Mouse (Mus musculus) MEL (cell line): ENCODE results near the gene Batf3.

ENCODE experiments used
- CTCF ChIP-seq, 3 experiments: IDR thresholded peaks in 2 of 3; conservative IDR thresholded peaks in 1 of 3; 2 replicates each; pipeline ENCODE4 v1.5.1; 2011 to 2012; ENCODE audit warnings: low read length in 3 of 3, low read depth in 2 of 3, mild to moderate bottlenecking in 2 of 3, improper control_type of control experiment in 1 of 3, inconsistent platforms in 1 of 3, mixed read lengths in 1 of 3, moderate library complexity in 1 of 3; ENCODE audit not compliant: control insufficient read depth in 1 of 3, insufficient read depth in 1 of 3, poor library complexity in 1 of 3, severe bottlenecking in 1 of 3
- ELF1 ChIP-seq: IDR thresholded peaks from 2 replicates; pipeline ENCODE4 v1.6.1; 2014; ENCODE audit warnings: low read depth, mild to moderate bottlenecking, inconsistent platforms, low read length, improper control_type of control experiment, moderate library complexity
- POLR2A ChIP-seq, 2 experiments: IDR thresholded peaks; 2 replicates each; pipeline ENCODE4 v1.6.1; 2011 to 2012; ENCODE audit warnings: low read length in 2 of 2, mild to moderate bottlenecking in 2 of 2, control low read depth in 1 of 2, improper control_type of control experiment in 1 of 2, low read depth in 1 of 2, moderate library complexity in 1 of 2; ENCODE audit not compliant: control insufficient read depth in 1 of 2, insufficient read depth in 1 of 2, poor library complexity in 1 of 2
- POLR2AphosphoS5 ChIP-seq: IDR thresholded peaks from 2 replicates; pipeline ENCODE4 v1.6.1; 2012; ENCODE audit warnings: low read depth, borderline replicate concordance, mild to moderate bottlenecking, inconsistent platforms, low read length, moderate library complexity, mixed read lengths
- ZNF384 ChIP-seq: IDR thresholded peaks from 2 replicates; pipeline ENCODE4 v1.6.1; 2012; ENCODE audit warnings: low read depth, mild to moderate bottlenecking, inconsistent platforms, low read length, improper control_type of control experiment

GRCm38 (mm10) chr1:191154314-191154713 lies 56.7 kb downstream of the Batf3 start:
- no peak for TF ChIP-seq ZNF384
- no peak for TF ChIP-seq CTCF (IDR thresholded peaks at IDR 0.05 in 2 of 3, conservative IDR thresholded peaks at IDR 0.05 in 1 of 3; ENCODE audit: control insufficient read depth in 1 of 3, insufficient read depth in 1 of 3, low read depth in 2 of 3, low read length in 3 of 3, poor library complexity in 1 of 3, severe bottlenecking in 1 of 3)
- TF ChIP-seq POLR2AphosphoS5: no peak
- TF ChIP-seq ELF1: no peak
- TF ChIP-seq POLR2A (IDR thresholded peaks at IDR 0.05; ENCODE audit: control insufficient read depth in 1 of 2, insufficient read depth in 1 of 2, low read depth in 1 of 2, low read length in 2 of 2, poor library complexity in 1 of 2): no peak
